Mouse (Mus musculus) MN1 (cell line): Measurements from ENCODE around the gene Mab21l1.

Experiments
- DNase-seq: peaks from one replicate; pipeline ENCODE4 v3.0.0-alpha.2; 2016; ENCODE audit warnings: low spot score

Gene Mab21l1

DNA sequence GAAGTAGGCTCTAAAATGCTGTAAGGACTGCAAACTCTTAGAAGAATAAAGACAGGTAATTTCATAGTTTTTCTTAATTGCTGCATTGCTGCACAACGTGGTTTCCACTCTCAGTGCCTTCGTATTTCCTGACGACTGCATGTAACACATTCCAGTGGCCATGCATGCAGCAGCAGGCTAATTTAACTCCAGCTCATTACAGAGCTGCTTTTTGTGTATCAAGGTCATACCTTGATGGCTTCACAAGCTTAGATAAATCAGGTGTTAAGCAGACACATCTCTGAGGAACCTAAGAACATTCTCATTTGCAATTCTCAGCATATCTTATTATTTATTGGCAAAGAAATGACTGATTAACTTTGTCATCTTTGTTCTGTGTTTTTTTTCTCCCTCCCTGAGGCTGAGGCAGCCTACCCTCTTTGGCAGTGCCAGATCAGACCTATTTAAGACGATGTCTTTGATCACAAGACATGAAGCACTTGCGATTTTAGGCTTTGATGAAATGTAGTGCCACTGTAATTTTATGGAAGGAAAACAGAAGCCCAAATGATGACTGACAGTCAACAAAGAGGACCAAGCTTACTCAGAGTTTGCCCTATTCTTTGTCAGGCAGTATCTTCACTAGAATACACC lies 32.8 kb downstream of the Mab21l1 start:
- no peak for DNase-seq

DNA sequence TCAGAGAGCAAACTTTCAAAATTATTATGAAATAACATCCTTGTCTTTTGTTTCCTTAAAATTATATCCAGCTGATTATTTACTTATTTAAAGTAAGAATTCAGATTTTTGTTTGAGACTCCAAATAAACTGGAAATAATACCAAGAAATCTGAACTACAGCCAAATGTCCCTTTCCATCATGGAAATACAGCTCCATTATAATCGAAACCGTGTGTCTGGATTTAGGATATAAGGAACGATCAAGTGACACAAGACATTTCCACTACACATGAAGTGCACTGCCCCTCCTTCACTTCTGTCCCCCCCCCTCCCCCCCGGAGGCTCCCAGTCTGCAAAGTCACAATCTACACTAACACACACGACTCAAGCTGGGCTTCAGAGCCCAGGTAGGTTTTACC lies 33.8 kb downstream of the Mab21l1 start:
- no peak for DNase-seq

DNA sequence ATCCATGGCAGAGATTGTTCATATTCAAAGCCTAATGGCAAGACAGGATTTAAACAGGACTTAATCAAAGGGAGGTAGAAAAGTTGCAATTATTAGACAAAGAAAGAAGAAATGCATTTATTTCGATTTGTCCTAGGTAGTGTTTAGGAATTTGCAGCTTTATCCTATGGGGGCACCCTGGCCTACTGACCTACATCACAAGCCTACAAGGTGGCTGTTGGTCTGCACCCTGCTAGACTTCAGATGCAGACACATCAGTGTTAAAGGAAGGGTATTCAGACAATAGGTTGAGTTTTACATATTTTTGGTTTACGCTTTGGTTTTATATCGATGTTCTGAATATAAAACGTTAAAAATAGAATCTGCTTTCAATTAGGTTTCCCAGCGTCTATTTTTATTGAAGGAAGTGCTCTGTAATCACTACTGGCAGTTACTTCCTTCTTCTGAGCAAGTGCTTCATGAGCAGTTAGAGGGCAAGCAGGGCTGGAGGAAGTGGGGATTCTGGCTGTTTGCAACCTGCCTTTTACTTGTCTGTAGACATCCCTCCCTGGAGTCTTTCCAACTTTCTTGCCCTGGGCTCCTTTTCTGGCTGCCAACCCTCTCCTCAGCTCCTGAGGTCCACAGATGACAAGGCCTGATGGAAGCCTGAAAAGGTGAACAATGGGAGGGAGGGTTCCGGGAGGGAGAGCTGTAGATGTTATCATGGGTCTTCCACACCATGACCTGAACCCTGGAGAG lies 34.5 kb downstream of the Mab21l1 start:
- DNase-seq, result peak; percentile 30

DNA sequence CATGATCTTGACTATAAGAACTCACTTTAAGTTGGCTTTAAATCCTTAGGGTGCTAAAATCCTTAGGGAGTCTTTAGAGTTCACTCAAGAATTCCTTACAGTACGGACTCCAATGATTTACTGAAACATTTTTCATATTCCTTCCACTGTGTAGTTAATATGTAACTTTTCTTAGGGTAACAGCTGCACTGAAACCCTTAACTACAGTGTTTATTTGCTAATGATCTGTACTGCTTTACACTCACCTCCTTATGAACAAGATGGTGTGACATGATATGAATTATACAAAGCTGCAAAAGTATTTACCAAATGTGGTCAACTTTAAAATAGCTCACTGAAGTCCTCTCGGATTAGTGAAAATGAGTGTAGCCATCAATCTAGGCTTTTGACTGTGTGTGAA lies 35.8 kb downstream of the Mab21l1 start:
- DNase-seq, result no peak

DNA sequence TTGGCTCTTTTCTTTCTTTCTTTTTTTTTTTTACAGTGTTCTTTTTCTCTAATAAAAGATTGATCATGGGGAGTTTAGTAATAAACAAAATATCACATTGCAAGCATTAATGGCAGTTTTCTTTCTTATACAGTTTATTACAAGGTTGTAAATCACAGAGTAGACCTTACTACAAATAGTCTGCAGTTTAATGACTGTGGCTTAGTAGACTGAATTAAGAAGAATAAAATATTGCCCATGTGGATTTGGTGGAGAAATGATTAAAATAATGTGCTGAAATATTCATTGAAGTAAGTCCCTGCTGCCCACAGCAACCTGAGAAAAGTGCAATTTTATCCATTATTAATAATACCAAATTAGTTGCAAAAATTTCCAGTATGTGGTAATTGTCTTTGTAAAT lies 37.3 kb downstream of the Mab21l1 start:
- DNase-seq, result no peak

DNA sequence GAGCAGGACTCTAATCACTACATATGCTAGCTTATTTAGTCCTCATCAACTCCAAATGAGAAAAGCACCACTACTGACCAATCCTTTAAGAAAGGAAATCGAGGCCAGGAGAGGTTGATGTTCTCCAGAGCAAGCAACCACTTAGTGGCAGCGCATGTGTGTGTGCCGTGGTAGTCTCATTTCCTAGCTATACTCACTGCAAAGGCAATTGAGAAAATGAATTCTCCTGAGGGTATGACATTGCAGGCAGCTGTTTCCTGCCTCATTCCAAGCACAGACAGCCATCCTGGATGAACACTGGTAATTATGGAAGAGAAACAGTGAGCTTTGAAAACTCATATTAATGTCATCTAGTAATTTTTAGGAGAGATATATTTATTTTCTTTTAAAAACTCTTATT lies 42.6 kb downstream of the Mab21l1 start:
- DNase-seq, result no peak

DNA sequence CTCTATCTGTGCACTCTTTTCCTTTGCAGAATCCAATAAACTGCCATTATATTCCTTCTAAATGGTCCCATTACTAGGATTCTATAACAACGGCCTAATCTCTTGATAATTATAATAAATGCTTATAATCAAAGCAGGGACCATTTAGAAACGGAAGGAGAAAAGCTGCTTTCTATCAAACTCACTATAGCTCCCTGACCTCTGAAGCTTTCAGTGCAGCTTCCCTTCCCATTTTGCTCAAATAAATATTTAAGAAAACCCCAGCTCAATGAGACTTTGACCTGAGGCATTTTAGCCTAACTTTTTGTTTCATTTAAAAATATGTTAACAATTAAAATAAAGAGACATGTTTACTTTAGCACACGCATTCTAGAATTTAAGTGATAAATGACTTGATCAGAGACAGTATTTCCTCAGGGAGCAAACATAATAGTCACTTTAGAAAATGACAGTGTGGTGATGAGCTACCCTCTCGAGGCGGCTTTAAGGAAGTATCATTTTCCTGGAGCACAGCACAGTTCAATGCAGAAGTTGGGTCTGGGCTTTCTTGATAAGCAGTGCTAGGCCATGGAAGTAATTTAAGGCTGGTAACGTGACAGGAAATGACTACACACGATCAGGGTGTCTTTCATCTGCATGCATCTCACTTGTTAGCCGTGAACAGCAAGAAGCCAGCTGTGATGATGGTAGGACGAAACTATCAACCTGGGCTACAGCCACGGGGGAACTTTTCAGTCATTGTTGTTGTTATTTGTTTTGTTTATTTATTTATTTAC lies 46.4 kb downstream of the Mab21l1 start:
- peak; percentile 28 for DNase-seq

DNA sequence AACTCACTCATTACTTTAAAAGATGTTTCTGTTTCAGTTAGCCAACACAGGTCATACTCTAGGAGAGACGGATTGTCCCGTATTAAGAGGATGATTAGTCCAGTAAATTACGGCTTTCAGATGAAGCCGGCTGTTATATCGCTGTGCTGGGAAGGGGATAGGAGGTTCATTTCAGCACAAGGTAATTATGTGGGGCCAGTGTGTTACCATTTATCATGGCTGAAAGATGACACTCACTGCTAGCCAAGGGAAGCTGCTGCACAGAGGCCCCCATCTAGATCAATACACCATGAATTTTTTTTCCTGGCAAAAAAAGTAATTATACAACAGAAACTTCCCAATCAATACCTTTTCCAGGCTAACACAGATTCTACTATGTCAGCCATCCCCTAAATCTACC lies 47.9 kb downstream of the Mab21l1 start:
- DNase-seq, result no peak
